Mouse (Mus musculus) activated CD4-positive, CD25-positive, alpha-beta regulatory T cell, adult 4 months (primary cell): Measurements from ENCODE around the gene Magel2. TPM values are rescaled to one million over a fixed set of nuclear protein-coding genes. Genes with fewer than 3 reads are reported as not detected.

ENCODE experiments used
- ATAC-seq: one replicate; pipeline ENCODE4 v1.8.0; 2017
- polyA plus RNA-seq, 2 experiments: library from polyadenylated mRNA; unstranded; fragments of 100-300 nt; shearing (Covaris generic); gene quantifications; one replicate each; pipeline ENCODE4 v1.2.1; 2017

Gene Magel2
- polyA plus RNA-seq, result not detected

DNA sequence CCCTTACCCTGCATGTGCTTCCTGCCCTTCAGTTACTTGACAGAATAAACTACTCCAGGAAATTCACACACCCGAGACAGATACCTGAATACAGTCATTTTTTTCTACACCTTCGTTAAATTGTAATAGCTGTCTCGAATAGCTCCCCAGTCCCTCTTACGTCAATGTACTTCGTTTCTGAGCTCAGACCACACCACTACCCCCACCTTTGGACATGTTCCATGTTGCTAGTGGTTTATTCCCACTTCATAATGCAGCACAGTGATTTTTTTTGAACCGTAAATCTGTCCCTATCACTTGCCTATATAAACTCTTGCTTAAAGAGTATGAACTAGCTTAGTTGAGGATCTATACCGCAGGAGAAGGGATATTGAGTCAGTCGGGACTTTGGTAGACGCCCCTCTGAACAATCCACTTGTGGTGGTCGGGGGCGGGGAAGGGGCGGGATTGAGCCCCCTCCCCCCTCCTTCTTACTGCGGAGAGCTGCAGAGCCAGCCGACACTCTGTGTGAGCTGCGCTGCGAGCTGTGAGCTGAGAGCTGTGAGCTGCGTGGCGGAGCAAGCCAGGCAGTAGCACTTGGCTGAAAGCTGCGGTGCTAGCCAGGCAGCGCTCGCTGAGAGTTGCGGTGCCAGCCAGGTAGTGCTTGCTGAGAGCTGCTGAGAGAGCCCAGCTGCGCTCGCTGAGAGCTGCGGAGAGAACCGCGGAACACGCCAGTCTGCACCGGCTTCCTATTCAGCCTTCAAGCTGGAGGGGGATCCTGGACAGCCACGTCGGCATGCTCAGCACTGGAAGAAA, at the start of gene Magel2:
Magel2 (plus strand) TSS at position 501 of the 795 bp plus-strand sequence.
- ATAC-seq, result no peak

DNA sequence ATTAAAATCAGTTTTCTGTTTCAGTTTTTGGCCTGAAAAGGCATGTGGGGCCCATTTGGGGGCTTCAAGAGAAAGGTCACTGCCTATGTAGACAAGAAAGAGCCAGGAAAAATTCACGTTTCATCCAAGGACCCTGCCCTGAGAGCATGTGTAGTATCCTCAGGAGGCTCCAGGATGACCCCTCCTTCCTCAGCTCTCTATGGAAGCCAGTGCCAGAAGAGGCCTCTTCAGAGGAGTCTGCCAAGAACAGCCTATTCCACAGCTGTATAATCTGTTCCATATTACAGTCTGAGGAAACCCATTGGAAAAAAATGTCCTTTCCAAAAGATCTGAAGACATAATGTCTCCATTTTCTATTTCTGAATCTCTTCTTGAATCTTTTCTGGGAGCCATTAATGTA, 31.4 kb upstream of the Magel2 start:
- ATAC-seq, result no peak

DNA sequence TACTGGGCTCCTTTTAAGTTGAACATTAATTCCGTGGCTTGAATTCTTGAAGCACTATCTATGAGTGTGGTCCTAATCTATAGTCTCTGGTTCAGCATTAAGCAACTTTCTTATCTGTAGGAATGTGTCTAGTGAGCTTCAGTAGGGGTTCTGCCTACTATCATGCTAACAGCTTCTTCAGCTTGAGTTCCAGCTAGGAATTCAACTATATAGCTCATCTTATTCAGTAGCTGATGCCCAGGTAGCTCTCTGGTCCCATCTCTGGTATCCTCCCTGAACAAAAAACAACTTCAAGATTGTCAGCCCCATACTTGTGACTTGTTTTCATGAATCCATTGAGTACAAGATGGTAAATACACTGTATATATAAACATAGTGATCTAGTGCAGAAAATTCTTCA, 30.5 kb upstream of the Magel2 start, which contains the start of gene Ndn:
Ndn (plus strand) TSS at position 301 of the 400 bp plus-strand sequence.
- no peak for ATAC-seq

DNA sequence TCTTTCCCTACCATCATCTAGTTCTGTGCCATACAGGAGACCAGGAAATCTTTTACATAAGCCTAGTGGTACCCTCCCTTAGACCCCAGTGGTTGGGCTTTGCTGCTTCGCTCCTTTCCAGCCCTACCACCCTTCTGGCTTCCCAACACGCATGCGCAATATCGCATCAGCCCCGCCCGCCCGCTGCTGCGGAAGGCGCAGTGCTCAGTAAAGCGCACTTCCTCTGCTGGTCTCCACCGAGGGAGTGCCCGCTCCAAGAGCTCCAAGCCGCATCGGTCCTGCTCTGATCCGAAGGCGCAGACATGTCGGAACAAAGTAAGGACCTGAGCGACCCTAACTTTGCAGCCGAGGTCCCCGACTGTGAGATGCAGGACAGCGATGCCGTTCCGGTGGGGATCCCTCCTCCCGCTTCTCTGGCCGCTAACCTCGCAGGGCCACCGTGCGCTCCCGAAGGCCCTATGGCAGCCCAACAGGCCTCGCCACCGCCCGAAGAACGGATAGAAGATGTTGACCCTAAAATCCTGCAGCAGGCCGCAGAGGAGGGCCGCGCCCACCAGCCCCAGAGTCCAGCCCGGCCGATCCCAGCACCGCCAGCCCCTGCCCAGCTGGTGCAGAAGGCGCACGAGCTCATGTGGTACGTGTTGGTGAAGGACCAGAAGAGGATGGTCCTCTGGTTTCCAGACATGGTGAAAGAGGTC, 28.6 kb upstream of the Magel2 start:
- ATAC-seq, result no peak

DNA sequence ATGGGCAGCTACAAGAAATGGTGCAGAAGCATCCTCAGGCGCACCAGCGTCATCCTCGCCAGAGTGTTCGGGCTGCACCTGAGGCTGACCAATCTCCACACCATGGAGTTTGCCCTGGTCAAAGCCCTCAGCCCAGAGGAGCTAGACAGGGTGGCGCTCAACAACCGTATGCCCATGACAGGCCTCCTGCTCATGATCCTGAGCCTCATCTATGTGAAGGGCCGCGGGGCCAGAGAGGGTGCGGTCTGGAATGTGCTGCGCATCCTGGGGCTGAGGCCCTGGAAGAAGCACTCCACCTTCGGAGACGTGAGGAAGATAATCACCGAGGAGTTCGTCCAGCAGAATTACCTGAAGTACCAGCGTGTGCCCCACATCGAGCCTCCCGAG, 28.0 kb upstream of the Magel2 start:
- ATAC-seq, result no peak

DNA sequence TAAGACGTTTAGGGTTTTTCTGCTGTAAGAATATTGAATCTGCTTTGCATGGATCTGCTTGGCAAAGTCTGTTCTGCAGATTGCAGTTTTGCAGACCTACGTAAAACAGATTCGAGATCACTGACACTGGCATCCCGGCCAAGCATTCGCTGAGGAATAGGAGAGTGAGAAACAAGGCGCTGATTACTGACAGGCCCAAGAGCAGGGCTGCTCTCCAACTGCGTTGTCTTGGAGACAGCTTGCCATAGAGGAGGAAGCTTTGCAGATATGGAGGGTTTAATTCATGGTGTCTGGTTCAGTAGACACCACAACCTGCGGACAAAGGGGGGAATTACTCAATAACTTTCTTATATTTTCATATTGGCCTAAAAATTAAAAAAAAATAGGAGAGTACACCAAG, 25.5 kb upstream of the Magel2 start:
- no peak for ATAC-seq

DNA sequence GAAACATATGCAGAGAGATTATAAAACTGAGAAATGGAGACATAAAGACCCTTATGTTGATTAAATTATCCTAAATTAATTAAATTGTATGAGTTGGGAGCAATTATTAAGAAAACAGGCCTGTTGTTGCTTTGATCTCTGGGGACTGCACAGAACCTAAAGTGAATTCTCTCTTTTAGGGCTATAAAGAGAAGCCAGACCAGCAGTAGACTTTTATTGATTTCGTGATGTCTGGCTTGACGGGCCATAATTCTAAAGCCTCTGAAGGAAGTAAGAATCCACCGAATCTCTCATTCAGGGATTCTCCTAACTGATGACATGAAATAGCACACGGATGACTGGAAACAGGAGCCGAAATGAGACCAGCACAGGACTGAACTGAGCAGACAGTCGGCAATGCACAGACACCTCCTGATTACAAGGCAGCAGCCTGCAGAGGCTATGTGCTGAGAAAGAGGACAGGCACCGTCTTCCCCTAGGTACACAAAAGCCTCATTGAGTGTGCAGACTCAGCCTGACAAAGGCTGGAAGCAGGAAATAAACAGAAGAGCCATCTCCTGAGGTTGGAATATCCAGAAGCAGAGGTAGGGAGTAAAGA, 11.7 kb upstream of the Magel2 start:
- no peak for ATAC-seq

DNA sequence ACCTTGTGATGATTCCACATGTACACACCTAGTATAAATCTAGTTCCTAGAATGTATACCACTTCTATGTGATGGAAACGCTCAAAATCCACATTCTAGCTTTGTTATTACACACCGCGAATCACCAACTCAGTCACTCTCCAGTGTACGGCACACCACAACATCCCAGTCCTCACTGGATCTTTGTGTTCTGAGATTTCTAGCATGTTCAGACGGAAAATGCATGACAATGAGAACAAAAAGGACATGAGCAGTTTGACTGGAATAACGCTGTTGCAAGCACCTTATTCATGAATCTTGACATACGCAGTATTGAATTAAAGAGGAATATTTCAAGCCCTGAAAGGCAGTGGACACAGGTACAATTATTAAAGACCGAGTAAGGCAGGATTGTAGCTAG, 10.1 kb upstream of the Magel2 start:
- no peak for ATAC-seq

DNA sequence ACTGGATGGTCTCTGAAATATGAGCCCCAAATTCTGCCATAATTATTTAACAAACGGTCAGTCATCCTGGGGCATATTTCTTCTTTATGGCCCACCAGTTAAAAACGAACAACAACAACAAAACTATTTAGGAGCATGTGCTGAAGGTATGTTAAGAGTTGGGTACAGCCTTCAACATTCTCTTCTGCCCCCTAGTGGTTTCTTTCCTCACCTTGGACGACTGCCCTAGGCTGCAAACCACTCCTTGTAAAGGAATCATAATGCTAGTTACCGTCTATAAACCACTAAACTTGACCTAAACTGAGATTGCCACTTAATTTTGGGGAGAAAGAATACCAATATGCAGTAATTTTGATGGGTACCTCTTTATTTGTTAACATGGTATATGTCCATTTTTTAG, 1.2 kb upstream of the Magel2 start:
- no peak for ATAC-seq

DNA sequence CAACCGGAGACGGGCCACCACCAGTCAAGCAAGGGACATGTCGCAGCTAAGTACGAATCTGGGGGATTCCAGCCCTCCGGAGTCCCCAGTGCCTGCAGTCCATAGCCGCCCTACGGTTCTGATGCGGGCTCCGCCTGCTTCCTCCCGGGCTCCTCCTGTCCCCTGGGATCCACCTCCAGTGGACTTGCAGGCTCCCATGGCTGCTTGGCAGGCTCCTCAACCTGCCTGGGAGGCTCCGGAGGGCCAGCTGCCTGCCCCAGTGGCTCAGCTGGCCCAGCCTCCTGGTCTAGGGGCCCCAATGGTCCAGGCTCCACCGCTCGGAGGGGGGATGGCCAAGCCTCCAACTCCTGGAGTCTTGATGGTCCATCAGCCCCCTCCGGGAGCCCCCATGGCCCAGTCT, 503 bp downstream of the Magel2 start:
- ATAC-seq, result no peak

DNA sequence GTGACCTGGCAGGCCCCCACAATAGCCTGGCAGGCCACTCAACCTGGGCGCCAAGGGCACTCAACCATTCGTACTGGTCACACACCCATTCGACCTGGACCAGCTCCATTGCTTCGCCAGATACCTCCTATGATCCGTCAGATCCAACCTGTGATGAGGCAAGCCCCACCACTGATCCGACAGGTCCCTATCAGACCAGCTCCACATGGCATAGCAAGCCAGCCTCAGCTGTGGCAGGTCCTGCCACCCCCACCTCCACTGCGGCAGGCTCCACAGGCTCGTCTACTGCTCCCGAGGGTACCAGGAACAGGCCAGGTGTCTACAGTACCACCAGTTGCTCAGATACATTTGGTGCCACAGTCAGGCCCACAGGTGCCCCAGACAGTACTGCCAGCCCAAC, 1.7 kb downstream of the Magel2 start:
- ATAC-seq, result no peak

DNA sequence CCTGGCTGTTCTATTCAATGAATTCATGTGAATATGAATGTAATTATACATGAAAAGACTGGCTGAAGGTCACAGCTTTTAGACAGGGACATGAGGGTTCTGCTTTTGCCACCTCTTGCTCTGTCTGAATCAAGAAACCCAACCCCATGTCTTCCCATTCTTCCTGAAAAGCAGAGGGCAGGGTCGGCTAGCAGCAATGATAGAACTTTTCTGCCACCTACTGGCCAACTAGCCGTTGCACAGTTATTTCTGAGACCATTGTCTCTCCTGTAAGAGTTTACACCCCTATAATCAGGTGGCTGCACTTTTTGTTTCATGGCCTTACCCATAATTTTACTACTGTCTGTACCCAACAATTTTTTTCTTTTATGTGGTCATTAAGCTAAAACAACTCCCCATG, 5.6 kb downstream of the Magel2 start:
- ATAC-seq, result no peak

DNA sequence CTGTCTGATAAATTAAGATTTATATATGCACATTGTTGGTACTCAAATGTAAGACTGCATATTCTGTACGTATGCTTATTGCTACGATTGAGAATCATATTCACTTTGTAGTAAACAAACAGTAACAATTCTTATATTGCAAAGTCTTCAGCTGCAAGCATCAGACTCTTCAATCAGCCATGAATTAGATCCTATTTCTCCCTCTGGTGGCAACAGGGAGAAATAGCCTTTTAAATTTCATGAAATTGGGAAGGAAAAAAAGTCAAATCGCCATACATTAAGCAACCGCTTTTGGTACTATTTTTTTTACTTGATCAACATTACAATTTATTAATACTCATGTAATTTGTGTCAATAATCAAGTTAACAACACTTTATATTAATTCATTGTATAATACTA, 11.5 kb downstream of the Magel2 start:
- no peak for ATAC-seq

DNA sequence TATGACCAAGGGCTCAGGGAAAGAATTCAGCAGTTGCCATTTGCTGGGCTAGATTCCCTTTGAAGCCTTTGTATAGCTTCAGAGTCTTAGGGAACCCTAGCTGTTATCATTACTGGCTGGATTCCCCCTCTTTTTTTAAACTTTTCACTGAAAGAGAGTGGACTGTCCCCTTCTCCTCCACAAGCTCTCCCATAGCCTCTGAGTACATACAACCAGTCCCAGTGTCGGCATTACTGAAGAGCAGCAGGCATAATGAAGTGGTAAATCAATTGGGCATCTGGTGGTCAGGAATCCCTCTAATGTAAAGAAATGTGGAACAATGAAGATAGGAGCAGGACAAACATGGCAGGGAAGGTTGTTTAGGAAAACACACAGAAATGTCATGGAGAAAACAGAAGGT, 15.4 kb downstream of the Magel2 start:
- ATAC-seq, result no peak

DNA sequence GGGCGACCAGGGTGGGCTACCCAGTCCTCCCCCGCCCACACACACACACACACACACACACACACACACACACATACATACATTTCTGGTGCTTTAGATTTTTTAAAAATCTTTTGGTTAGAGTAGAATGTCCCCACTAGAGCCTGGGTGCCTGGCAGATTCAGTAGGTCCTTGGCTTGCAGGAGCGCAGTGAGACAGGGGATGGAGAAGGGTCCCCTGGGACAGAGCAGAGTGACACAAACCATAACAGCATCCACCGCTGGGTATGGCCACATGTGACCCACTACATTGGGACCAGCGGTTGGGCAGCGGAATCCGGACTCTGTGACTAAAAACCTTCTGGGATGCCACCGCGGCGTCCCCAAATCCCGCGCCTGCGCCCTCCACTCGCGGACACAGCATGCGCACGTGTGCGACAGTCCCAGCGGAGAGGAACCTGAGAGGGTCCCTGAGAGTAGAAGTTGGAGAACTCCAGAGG, 29.8 kb downstream of the Magel2 start:
- no peak for ATAC-seq

DNA sequence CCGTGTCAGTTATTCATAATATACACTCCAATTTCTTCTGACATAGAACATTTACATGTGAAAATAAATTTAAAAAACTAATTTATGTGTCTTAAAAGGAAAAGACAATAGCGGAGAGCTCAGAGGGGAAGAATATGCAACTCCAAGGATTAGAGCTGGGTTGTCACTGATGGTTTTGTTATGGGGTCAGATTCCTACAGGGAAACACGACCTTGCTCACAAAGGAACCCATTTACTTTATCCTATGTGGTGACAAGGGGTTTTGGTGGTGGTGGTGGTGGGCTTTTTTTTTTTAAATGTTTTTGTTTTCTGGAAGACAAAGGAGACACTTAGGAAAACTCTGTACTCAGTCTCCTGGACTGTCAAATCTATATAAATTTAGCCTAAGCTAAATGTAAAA, 31.0 kb downstream of the Magel2 start:
- no peak for ATAC-seq

DNA sequence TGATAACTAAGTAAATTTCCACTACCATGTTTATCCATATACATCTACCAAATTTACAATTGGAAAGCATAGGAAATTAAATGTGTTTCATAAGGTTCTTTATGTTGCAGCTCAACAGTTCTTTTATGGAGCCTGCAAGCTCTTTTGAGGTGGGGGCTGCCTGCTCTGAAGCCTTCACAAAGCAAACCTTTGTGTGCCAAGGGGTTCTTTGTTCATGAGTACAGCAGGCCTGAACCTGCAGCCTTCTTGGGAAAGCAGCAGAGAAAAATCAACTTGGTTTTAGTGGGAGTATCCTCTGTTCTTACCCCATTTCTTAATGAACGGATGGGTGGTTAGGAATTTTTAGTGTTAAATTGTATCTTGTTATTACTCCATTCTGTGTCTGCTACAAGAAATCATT, 38.4 kb downstream of the Magel2 start:
- no peak for ATAC-seq

DNA sequence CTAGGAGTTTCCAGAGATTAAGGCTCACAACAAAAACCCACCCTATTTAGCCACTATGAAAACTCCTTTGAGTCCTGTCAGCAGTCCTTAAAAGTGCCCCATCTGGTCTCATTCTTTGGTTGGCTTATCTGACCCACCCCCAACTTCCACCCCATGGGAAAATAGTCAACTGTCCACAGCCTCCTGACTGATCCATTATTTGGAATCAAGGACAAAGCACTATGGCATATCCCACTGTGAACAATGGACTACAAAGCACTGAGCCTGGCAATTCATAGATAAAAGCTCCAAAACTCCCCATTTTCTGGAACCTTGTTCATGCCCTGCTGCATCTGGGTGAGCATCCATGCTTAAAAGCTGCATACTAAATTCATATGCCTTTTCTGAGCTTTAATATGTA, 39.4 kb downstream of the Magel2 start:
- no peak for ATAC-seq

DNA sequence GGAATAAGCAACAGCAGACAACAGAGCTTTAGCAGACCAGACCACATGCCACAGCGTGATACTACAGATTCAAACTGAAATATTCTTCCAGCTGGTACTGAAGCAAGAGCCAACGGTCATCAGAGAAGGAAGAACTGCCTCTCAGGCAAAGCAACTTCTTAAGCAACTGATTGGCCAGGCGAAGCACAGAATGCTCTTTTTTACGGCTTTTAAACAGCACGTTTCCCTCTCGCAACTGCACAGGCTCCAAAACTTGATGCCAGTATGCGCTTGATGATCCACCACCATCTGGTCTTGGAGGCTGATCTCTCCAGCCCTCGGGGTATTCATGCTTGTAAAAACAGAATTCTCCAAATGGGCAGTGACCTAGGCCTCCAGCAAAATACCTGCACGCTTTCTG, 41.5 kb downstream of the Magel2 start:
- ATAC-seq, result no peak

DNA sequence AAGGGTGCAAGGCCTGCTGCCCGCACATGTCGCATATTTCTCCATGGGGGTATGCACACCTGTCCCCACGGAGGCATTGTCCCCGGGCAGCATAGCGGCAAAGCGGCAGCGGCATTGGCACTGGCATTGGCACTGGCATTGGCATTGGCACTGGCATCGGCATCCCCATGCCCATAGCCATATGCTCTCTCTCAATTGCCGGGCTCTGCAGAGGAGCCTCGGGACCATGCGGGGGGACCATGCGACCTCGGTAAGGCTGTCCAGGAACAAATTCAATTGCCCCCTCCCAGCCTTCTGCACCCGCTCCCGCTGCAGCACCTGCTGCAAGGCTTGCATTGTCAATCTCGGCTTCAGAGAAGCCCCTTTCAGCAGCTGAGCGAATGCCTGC, 42.3 kb downstream of the Magel2 start:
- no peak for ATAC-seq

DNA sequence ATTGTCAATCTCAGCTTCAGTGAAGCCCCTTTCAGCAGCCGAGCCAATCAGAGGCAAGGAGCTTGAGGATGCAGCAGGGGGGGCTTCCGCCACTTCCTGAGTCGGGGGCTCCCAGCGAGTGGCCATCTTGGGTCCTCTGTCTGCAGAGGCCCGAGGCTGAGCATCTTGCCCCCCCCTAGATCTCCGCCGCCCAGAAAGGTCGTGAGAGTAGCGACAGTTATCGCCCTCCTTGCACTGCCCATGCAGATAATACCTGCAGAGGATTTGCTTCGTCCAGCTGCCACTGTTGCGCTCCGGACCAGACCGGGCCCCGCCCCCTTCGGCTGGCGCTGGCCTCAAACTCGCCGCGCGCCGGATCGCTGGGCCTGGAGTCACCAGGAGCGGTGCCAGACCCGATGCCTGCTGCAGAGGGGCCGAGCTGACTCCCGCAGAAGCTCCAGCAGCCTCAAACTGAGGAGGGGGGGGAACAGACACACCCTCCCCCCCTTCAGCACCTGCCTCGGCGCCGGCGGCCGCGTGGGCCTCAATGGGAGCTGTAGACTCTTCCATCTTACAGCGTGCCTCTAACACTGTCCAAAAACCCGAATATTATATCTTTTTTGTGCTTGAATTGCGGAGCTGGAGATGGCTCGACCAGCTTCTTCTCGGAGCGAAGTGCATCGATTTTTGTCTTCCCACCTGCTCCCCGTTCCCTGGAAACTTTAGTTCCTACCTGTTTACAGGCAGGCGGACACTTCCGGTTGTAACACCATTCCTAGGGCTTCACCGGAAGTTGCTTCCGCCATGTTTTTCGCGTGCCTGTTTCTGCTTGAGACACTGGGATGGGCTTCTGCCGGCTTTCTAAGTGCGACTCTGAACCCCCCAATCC, 42.9 kb downstream of the Magel2 start, which contains the start of gene Mkrn3:
Mkrn3 (minus strand) TSS at position 647 of the 868 bp plus-strand sequence.
- ATAC-seq, result no peak

DNA sequence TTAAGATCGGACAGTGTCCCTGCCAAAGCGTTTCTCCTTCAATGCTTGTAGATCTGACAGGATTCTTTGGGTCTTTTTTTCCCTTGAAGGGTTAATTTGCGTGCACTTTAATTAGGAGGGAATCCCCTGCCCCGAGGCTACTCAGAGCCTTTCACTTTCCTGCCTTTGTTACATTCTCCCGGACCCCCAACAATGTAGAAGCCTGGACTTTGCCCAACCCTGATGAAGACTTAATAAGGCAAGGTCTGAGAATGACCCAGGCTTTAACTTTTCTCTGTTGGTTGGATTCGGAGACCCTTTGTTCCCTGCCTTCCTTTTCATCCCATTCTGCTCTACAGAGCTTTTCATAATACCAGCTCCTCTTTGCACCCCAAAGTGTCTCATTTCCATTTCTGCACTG, 43.8 kb downstream of the Magel2 start:
- ATAC-seq, result no peak

DNA sequence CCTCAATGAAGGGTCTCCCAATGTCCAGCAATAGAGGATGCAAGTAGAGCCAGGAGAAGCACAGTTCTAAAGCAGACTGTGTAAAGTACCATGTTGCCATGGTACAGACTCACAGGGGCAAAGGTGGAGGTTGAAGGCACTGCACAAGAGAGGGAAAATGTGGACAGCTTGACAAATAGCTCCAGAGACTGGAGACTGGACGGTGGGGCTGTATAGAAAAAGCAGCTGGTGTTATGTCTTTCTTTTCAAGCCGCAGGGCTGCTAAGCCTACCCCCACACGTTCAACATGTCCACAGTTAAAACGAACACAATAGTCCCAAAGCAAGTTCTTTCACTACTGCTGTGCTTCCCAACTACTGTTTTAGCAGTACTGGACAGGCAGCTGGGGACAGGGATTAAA, 46.4 kb downstream of the Magel2 start:
- no peak for ATAC-seq
